Mouse (Mus musculus): ENCODE data around the gene Gm6803. TPM values are rescaled to one million over a fixed set of nuclear protein-coding genes. Genes with fewer than 3 reads are reported as not detected.
"Not testable (repeated sequence)": the region's sequence is repeated elsewhere in the genome, so short reads cannot be mapped to it uniquely, and the experiment has no call there.

The Gm6803 gene
- total RNA-seq (2021) = not detected
- long read RNA-seq = 0 reads

GRCm38 (mm10) chr12:88018671-88019070, at the start of gene Gm6803:
Gm6803 (minus strand) TSS chr12:88018771.
- DNase-seq (ENCODE audit: low spot score in 2 of 2) = not testable (repeated sequence)

GRCm38 (mm10) chr12:88045226-88045625, 26.7 kb upstream of the Gm6803 start:
- DNase-seq (ENCODE audit: low spot score in 2 of 2) = not testable (repeated sequence)

- DNase-seq (ENCODE audit: low spot score in 2 of 2) = not testable (repeated sequence)
Observed at GRCm38 (mm10) chr12:88039703-88040102, 21.1 kb upstream of the Gm6803 start.

GRCm38 (mm10) chr12:88039062-88039461, 20.5 kb upstream of the Gm6803 start:
- not testable (repeated sequence) for DNase-seq (ENCODE audit: low spot score in 2 of 2)

GRCm38 (mm10) chr12:88032250-88032649, 13.7 kb upstream of the Gm6803 start:
- not testable (repeated sequence) for DNase-seq (ENCODE audit: low spot score in 2 of 2)

- not testable (repeated sequence) for DNase-seq (ENCODE audit: low spot score in 2 of 2)
Observed at GRCm38 (mm10) chr12:88026704-88027103, 8.1 kb upstream of the Gm6803 start, which contains the start of gene Gm2056. Gm2056 (plus strand) TSS chr12:88027004.

- not testable (repeated sequence) for DNase-seq (ENCODE audit: low spot score in 2 of 2)
Observed at GRCm38 (mm10) chr12:88011548-88011947, 7.0 kb downstream of the Gm6803 start, which contains the start of gene Gm2075. Gm2075 (plus strand) TSS chr12:88011848.

GRCm38 (mm10) chr12:88004118-88004517, 14.5 kb downstream of the Gm6803 start:
- DNase-seq (ENCODE audit: low spot score in 2 of 2) = not testable (repeated sequence)

GRCm38 (mm10) chr12:87984000-87984399, 34.6 kb downstream of the Gm6803 start:
- not testable (repeated sequence) for DNase-seq (ENCODE audit: low spot score in 2 of 2)

Other genes starting within 250 kb of the Gm6803 start
- not detected for gene Gm21319, start 243.0 kb downstream of the Gm6803 start, total RNA-seq (2021)
- not detected for gene Gm21936, start 223.3 kb downstream of the Gm6803 start, total RNA-seq (2021)
- gene BB287469, start 202.2 kb downstream of the Gm6803 start, total RNA-seq (2021) = not detected
- gene Gm2001, start 176.4 kb downstream of the Gm6803 start, total RNA-seq (2021) = not detected
- gene Gm2016, start 144.7 kb downstream of the Gm6803 start, total RNA-seq (2021) = not detected
- gene Gm2022, start 123.4 kb downstream of the Gm6803 start, total RNA-seq (2021) = not detected
- not detected for gene Gm2035, start 98.9 kb downstream of the Gm6803 start, total RNA-seq (2021)
- not detected for gene Gm2042, start 64.7 kb downstream of the Gm6803 start, total RNA-seq (2021)
- not detected for gene Gm2075, start 6.9 kb downstream of the Gm6803 start, total RNA-seq (2021)
- not detected for gene Gm2056, start 8.2 kb upstream of the Gm6803 start, total RNA-seq (2021)
- not detected for gene Gm16368, start 64.9 kb upstream of the Gm6803 start, total RNA-seq (2021)
- not detected for gene Gm10436, start 163.3 kb upstream of the Gm6803 start, total RNA-seq (2021)
- gene Gm8332, start 231.3 kb upstream of the Gm6803 start, total RNA-seq (2021) = not detected

All from layer of hippocampus, postnatal 10 days (tissue).